Mouse (Mus musculus) midbrain, embryonic 10.5 days (tissue): ENCODE data around the gene Chil6. TPM values are rescaled to one million over a fixed set of nuclear protein-coding genes. Genes with fewer than 3 reads are reported as not detected.

Experiments used
- DNase-seq: peaks from one replicate; pipeline ENCODE4 v3.0.0-alpha.2; 2017; ENCODE audit warnings: low spot score
- H3K27ac ChIP-seq: fragments of 300-500 bp; sonication (generic); replicated peaks from 2 replicates; pipeline ENCODE4 v1.5.1; 2016; ENCODE audit warnings: mild to moderate bottlenecking
- H3K27me3 ChIP-seq: fragments of 300-500 bp; sonication (generic); 2 replicates; pipeline ENCODE4 v1.6.1; 2016; ENCODE audit warnings: low read depth, mild to moderate bottlenecking; ENCODE audit not compliant: poor library complexity, severe bottlenecking
- H3K36me3 ChIP-seq: fragments of 300-500 bp; sonication (generic); 2 replicates; pipeline ENCODE4 v1.6.1; 2016; ENCODE audit warnings: mild to moderate bottlenecking, moderate library complexity
- H3K4me1 ChIP-seq: fragments of 300-500 bp; sonication (generic); 2 replicates; pipeline ENCODE4 v1.6.1; 2016
- H3K4me3 ChIP-seq: fragments of 300-500 bp; sonication (generic); 2 replicates; pipeline ENCODE4 v1.5.1; 2016; ENCODE audit warnings: mild to moderate bottlenecking, moderate library complexity
- H3K9me3 ChIP-seq: fragments of 300-500 bp; sonication (generic); replicated peaks from 2 replicates; pipeline ENCODE4 v1.6.1; 2016; ENCODE audit warnings: mild to moderate bottlenecking
- WGBS: fragments of 180-500 bp; shearing (Covaris S2); methylation state at CpG from one replicate; pipeline ENCODE4 v1.1.7; 2016; 5-methylcytosine and 5-hydroxymethylcytosine counted together
- polyA plus RNA-seq: library from polyadenylated mRNA; unstranded; fragments of >200 nt; fragmentation: Nextera tagmentation; extraction: Ambion mirVana; gene quantifications from 2 replicates; pipeline ENCODE4 v1.2.1, GENCODE M21; 2016

Gene Chil6
- not detected in 2 replicates for polyA plus RNA-seq

DNA sequence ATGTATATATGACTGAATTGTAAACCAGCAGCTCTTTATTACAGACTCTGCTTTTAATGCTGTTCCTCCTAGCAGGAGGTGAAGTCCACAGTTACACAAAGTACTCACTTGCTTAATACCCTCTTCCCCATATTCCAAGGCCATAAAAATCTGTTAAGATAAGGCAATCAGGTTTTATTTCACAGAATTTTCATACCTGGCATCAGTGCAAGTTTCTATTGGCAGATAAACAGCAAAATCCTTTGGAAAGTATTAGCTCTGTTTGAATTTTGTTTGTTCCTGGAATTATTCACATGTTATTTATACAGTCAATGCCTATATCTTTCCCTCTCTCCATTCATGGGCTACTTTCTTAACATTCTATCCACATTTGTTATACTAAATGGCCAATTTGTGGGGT is at the start of gene Chil6:
Chil6 (minus strand) TSS at position 101 of the 400 bp plus-strand sequence.
- DNase-seq = no peak
- no peaks in the 10 kb centered on the region for H3K36me3 ChIP-seq

DNA sequence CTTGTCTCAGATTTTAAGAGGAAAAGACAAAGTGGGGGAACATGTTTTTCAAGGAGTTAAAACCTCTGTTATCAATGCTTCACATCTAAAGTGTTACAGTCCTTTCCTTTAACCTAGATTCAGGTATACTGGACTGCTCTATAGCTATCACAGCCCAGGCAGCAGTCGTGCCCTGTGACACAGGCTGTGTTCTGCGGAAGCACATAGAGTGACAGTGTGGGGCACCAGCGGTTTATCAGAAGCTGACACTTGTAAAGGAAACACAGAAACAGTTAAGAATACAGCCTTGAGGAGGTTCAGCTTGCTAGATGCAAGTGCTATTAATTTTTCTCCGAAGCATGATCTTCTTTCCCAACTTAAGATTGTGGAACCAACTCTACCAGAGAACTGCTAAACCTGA is 46.6 kb upstream of the Chil6 start:
- Histone ChIP-seq H3K27me3 (no peaks in the 10 kb centered on the region), H3K4me1 (no peaks in the 10 kb centered on the region), H3K9me3 (no peaks in the 10 kb centered on the region), H3K36me3 (no peaks in the 10 kb centered on the region), H3K27ac (no peak overlapping the region), H3K4me3 (no peak overlapping the region)
- no peak for DNase-seq
- WGBS = 79% methylated on average over 4 of the region's 4 CpGs

More for the DNA sequence above, at the start of gene Chil6:
- H3K4me1 ChIP-seq = no peaks in the 10 kb centered on the region
- H3K27ac ChIP-seq = no peak within 1 kb of the TSS
- 0 out of 2 replicates have a peak, but pooled peaks cover under 1% of the 10 kb centered on the region for H3K9me3 ChIP-seq
- no peaks in the 10 kb centered on the region for H3K27me3 ChIP-seq
- no peak within 1 kb of the TSS for H3K4me3 ChIP-seq

DNA sequence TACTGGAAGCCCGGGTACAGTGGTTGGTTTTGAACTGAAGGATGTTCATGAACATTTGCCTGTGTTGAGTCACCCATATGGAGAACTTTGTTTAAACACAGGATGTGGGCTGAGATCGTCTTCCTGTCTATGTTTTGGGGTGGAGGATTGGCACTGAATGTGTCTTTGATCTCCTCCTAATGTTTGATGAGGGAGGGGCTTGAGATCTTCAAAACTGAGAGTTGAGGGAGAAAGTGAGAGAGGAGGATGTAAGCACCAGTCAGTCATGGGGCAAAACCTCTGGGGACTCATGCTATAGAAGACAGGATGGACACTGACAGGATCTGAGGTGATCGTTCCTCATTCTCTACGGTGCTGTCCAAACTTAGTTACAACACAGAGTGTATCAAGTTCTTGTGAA is 43.6 kb upstream of the Chil6 start:
- Histone ChIP-seq H3K36me3 (no peaks in the 10 kb centered on the region), H3K4me1 (no peaks in the 10 kb centered on the region), H3K27ac (no peak overlapping the region), H3K9me3 (no peaks in the 10 kb centered on the region), H3K27me3 (no peaks in the 10 kb centered on the region), H3K4me3 (no peak overlapping the region)
- WGBS = 87% methylated on average over 4 of the region's 4 CpGs
- no peak for DNase-seq

DNA sequence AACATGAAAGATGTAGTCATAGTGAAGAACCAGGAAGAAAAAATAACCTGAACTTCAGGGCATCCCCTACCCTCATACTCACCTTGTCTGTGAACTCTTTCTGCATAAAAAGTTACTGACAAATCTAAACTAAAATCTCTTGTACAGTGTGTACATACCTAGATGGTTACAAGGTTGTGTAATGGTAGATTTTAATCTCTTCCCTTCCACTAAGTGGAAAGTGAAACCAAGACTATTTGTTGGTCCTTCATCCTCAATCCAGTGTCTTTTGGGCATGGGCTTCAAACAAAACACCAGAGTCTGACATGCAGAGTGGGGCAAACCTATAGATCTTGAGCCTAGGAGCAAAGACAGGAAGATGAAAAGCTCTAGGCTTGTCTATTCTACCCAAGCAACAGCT is 43.0 kb upstream of the Chil6 start:
- no peak overlapping the region for H3K4me3 ChIP-seq
- H3K36me3 ChIP-seq = no peaks in the 10 kb centered on the region
- H3K27me3 ChIP-seq = no peaks in the 10 kb centered on the region
- H3K4me1 ChIP-seq = no peaks in the 10 kb centered on the region
- H3K9me3 ChIP-seq = no peaks in the 10 kb centered on the region
- H3K27ac ChIP-seq = no peak overlapping the region
- DNase-seq = no peak

DNA sequence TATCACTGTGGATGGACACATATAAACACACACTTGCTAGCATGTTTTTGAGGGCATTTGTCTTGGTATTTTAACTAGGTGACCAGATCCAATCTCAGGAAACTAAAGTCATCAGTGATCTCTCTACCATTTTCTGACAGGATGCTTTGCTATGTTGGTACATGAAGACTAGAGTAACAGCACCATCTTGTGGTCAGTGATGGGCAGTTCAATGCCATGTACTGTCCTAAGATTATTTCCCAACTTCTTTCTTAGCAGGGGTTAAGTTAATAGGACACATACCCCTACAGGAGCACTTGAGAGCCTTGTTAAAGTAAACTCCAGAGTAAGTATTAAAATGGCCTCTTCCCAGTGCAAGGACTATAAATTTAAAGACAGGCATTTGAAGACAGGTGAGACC is 42.6 kb upstream of the Chil6 start:
- Histone ChIP-seq H3K4me3 (no peak overlapping the region), H3K27me3 (no peaks in the 10 kb centered on the region), H3K9me3 (no peaks in the 10 kb centered on the region), H3K36me3 (no peaks in the 10 kb centered on the region), H3K27ac (no peak overlapping the region), H3K4me1 (no peaks in the 10 kb centered on the region)
- no peak for DNase-seq

Other genes starting within 250 kb of the Chil6 start
- not detected in 2 replicates for gene Chil3, start 238.6 kb downstream of the Chil6 start, polyA plus RNA-seq
- not detected in 2 replicates for gene Chil4, start 186.7 kb downstream of the Chil6 start, polyA plus RNA-seq
- 0.64 and 0.65 TPM in 2 replicates for gene Dennd2d, start 76.2 kb upstream of the Chil6 start, polyA plus RNA-seq
- 41.5 and 46.4 TPM in 2 replicates for gene Dram2, start 141.6 kb upstream of the Chil6 start, polyA plus RNA-seq
- gene Cept1, start 141.6 kb upstream of the Chil6 start, polyA plus RNA-seq = 40.2 and 43.0 TPM in 2 replicates